Mouse (Mus musculus) hindbrain, embryonic 15.5 days (tissue): ENCODE data around the gene Chpf2. TPM values are rescaled to one million over a fixed set of nuclear protein-coding genes. Genes with fewer than 3 reads are reported as not detected.

ENCODE experiments used
- ATAC-seq: fragments of 200-750 bp; cut with Nextera tagmentation; 2 replicates; pipeline ENCODE4 v1.8.0; 2017; ENCODE audit warnings: low read depth, moderate number of reproducible peaks, moderate TSS enrichment; ENCODE audit not compliant: low FRiP score
- H3K27ac ChIP-seq: fragments of 300-500 bp; sonication (generic); replicated peaks from 2 replicates; pipeline ENCODE4 v1.5.1; 2015; ENCODE audit warnings: mild to moderate bottlenecking, inconsistent platforms
- H3K27me3 ChIP-seq: fragments of 300-500 bp; sonication (generic); 2 replicates; pipeline ENCODE4 v1.6.1; 2015; ENCODE audit warnings: control low read depth, inconsistent platforms
- H3K36me3 ChIP-seq: fragments of 300-500 bp; sonication (generic); 2 replicates; pipeline ENCODE4 v1.6.1; 2015; ENCODE audit warnings: control low read depth, inconsistent platforms
- H3K4me1 ChIP-seq: fragments of 300-500 bp; sonication (generic); replicated peaks from 2 replicates; pipeline ENCODE4 v1.6.1; 2015; ENCODE audit warnings: control low read depth, inconsistent platforms
- H3K4me2 ChIP-seq: fragments of 300-500 bp; sonication (generic); 2 replicates; pipeline ENCODE4 v1.6.1; 2015; ENCODE audit warnings: moderate library complexity, mild to moderate bottlenecking, inconsistent platforms
- H3K4me3 ChIP-seq: fragments of 300-500 bp; sonication (generic); 2 replicates; pipeline ENCODE4 v1.5.1; 2015; ENCODE audit warnings: mild to moderate bottlenecking, inconsistent platforms
- H3K9ac ChIP-seq: fragments of 300-500 bp; sonication (generic); 2 replicates; pipeline ENCODE4 v1.6.1; 2015; ENCODE audit warnings: inconsistent platforms
- H3K9me3 ChIP-seq: fragments of 300-500 bp; sonication (generic); 2 replicates; pipeline ENCODE4 v1.6.1; 2016; ENCODE audit warnings: control low read depth, inconsistent platforms
- WGBS: fragments of 180-500 bp; shearing (Covaris S2); methylation state at CpG from one replicate; pipeline ENCODE4 v1.1.7; 2015; 5-methylcytosine and 5-hydroxymethylcytosine counted together
- polyA plus RNA-seq: library from polyadenylated mRNA; unstranded; fragments of >200 nt; fragmentation: Nextera tagmentation; extraction: Ambion mirVana; gene quantifications from 2 replicates; pipeline ENCODE4 v1.2.1, GENCODE M21; 2015

The Chpf2 gene
- polyA plus RNA-seq, 1 experiment from 2014 or later: 18.7 TPM

DNA sequence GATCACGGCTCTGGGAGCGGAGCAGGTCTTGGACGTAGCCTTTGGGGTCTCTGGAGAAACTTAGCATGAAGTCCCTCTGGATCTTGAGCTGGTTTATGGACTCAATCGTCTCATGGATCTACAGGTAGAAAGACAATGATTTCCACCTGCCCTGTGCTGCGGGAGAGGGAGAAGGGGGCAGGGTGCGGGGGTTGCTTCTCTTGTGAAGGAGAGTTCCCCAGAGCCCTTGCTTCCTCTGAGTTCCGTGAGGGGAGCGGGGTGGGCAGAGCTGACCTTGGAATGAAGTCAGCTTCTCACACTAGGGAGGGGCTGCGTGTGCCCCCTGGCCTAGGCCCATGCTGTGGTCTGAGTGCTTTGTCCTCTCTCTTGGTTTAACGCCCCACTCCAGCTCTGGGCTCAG is 6.7 kb downstream of the Chpf2 start:
- 82% methylated on average over 10 of the region's 10 CpGs for WGBS
- peaks cover 47% of the 10 kb centered on the region for H3K4me1 ChIP-seq

DNA sequence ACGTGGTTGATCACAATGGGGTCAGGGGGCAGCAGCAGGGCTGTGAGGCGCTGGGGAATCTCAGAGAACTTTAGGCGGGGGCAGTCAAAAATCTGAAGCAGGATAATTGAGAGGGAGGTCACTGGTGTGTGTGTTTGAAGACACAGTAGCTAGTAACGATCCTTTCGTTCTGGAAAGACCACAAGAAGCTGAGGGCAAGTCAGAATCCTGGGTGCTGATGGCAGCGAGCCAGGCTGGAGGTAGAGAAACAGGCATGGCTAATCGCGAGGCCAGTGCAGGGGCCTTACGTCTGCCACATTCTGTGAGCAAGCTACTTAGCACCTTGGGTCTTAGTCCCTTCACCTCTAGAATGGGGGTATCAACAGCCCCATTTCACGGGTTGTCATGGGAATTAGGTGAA is 7.4 kb downstream of the Chpf2 start:
- no peak for ATAC-seq
- no peak overlapping the region for H3K4me3 ChIP-seq
- H3K9ac ChIP-seq: no peak overlapping the region
- H3K27me3 ChIP-seq: no peaks in the 10 kb centered on the region
- H3K9me3 ChIP-seq: no peaks in the 10 kb centered on the region
- no peak overlapping the region for H3K27ac ChIP-seq
- H3K4me2 ChIP-seq: no peak overlapping the region
- WGBS: 71% methylated on average over 10 of the region's 10 CpGs
- H3K36me3 ChIP-seq: peaks cover 40% of the 10 kb centered on the region
- peaks cover 47% of the 10 kb centered on the region for H3K4me1 ChIP-seq

More for the DNA sequence above, 6.7 kb downstream of the Chpf2 start:
- H3K36me3 ChIP-seq: peaks cover 40% of the 10 kb centered on the region
- no peaks in the 10 kb centered on the region for H3K27me3 ChIP-seq
- H3K4me3 ChIP-seq: no peak overlapping the region
- H3K4me2 ChIP-seq: no peak overlapping the region
- no peaks in the 10 kb centered on the region for H3K9me3 ChIP-seq
- H3K9ac ChIP-seq: no peak overlapping the region
- no peak for ATAC-seq
- H3K27ac ChIP-seq: no peak overlapping the region

DNA sequence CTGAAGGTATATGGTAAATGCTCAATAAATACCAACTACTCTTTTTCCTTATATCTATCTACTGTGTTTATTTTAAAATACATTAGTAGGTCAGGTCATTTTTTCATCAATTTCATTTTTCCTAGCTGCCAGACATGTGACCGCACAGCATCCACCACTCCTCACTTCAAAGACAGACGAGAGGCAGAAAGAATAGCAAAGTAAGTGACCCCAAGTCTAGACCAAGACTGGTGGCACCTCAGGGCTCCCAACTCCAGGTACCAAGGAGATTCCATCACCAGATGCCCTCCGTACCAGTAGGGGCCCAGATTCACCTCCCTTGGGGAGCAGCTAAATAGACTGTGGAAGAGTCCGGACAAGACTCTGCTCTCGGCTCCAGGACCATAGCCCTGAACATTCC is 7.8 kb downstream of the Chpf2 start:
- H3K4me1 ChIP-seq: peaks cover 51% of the 10 kb centered on the region
- no peak overlapping the region for H3K4me3 ChIP-seq
- no peaks in the 10 kb centered on the region for H3K9me3 ChIP-seq
- H3K36me3 ChIP-seq: peaks cover 40% of the 10 kb centered on the region
- no peak overlapping the region for H3K9ac ChIP-seq
- 94% methylated on average over 5 of the region's 5 CpGs for WGBS
- H3K27me3 ChIP-seq: no peaks in the 10 kb centered on the region
- ATAC-seq: no peak
- no peak overlapping the region for H3K27ac ChIP-seq
- H3K4me2 ChIP-seq: no peak overlapping the region

DNA sequence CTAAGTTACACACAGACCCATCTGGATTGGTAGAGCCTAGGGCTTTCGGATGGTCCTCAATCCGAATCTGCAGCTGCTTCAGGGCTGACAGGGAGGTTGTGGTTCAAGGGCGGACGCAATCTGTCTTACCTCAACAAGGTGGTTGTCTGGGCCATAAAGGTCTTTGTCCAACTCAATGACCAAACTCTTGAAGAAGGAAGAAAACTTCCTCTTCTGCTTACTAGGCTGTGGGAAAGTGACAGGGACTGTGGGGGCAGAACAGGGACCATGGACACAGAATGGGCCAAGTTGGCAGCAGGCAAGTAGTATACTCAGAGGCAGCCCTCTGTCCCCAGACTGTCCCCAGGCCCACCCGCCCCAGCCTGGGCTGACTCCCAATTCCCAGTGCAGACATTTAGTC is 8.7 kb downstream of the Chpf2 start:
- Histone ChIP-seq H3K4me1 (peaks cover 56% of the 10 kb centered on the region), H3K4me3 (no peak overlapping the region), H3K27me3 (no peaks in the 10 kb centered on the region), H3K9ac (no peak overlapping the region), H3K4me2 (0 out of 2 replicates have a peak overlapping the region, but pooled peaks have one; percentile 49), H3K9me3 (no peaks in the 10 kb centered on the region), H3K27ac (peak overlapping the region; percentile 83; the same call in 1 of the 2 replicates), H3K36me3 (peaks cover 40% of the 10 kb centered on the region)
- ATAC-seq: no peak
- WGBS: 89% methylated on average over 5 of the region's 5 CpGs

DNA sequence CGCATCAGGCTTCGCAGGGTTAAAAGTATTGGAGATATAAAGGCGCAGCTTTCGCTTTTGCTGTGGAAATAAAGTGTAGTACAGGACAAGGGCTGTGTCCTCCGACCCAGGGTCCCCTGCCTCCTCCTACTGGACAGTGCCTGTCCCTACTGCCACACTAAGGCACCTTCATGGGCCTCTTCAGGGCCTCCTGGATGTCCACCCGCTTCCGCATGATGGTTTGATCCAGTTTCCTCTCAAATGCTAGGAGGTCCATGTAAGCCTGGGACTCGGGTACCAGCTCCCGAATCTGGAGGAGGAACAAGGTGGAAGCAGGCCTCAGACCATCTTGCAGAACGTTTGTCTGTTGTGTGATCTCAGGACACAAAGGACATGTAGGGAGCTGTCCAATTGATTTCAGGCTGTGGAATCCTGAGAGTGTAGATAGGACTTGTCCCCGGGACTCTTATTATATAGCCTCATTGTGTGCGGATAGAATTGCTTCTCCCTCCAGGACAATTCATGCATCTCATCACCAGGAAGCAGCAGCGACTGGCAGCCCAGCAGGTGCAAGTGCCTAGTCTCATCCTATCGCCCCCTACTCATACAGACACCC is 9.3 kb downstream of the Chpf2 start:
- H3K27me3 ChIP-seq: no peaks in the 10 kb centered on the region
- H3K4me3 ChIP-seq: no peak overlapping the region
- H3K9ac ChIP-seq: 0 out of 2 replicates have a peak overlapping the region, but pooled peaks have one; percentile 35
- H3K27ac ChIP-seq: peak overlapping the region; percentile 83
- ATAC-seq: no peak
- H3K4me2 ChIP-seq: peak overlapping the region; percentile 49
- H3K36me3 ChIP-seq: peaks cover 40% of the 10 kb centered on the region
- H3K4me1 ChIP-seq: peaks cover 63% of the 10 kb centered on the region
- H3K9me3 ChIP-seq: no peaks in the 10 kb centered on the region
- WGBS: 47% methylated on average over 14 of the region's 14 CpGs

DNA sequence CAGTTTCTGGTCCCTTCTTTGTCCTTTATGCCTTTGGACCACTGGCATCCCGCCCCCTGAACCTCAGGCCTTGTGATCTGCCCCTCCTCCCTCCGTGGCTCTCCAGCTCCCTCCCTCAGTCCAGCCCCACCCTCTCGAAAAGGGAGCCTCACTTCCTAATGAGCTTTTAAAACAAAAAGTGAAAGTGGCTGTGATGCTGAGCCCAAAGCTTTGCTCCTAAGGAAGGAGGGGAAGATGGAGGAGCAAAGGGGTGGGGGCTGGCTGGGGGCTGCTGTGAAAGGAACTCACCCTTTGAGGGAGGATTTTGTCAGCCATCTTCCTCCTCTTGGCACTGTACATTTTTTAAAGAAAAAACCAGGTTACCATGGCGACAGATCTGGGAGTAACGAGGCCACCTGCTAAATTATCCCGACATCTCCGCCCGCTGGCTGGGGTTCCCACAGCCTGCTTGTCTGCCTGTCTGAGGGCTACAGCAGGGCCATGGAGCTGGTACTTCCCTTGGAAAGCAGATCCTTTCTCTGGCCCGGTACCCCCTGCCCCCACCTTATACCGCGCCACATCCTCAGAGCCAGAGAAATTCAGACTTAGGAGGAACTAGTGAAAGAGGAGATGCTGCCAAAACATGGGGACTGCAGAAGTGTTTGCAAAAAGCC is 10.1 kb downstream of the Chpf2 start:
- peak overlapping the region; percentile 83 for H3K27ac ChIP-seq
- H3K27me3 ChIP-seq: no peaks in the 10 kb centered on the region
- WGBS: 13% methylated on average over 11 of the region's 11 CpGs
- no peaks in the 10 kb centered on the region for H3K9me3 ChIP-seq
- peak overlapping the region; percentile 25 for H3K4me3 ChIP-seq
- H3K36me3 ChIP-seq: peaks cover 37% of the 10 kb centered on the region
- peak; percentile 16 for ATAC-seq
- H3K4me2 ChIP-seq: peak overlapping the region; percentile 49
- peak overlapping the region; percentile 35 for H3K9ac ChIP-seq
- H3K4me1 ChIP-seq: peaks cover 63% of the 10 kb centered on the region

DNA sequence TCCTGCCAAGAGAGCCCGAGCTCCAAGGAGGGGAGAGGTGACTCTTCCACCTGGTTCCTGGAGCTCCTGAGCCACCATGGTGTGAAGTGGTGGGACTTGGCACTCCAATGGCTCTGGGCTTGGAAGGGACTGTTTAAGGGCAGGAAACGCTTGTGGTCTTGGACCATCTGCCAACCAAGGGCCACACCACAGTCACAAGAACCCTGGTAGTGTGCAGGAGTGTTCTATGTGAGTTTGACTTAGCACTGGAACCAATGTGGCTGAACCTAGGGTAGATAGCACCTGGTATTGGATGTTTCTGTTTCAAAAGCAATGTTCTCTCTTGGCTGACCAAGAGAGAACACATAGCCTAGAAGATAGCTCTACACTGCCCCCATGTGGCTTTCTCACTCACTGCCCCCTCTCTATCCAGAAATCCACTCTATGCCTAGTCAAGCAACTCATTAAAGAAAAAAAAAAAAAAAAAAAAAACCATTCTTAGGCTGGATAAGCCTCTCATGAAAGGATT is 10.7 kb downstream of the Chpf2 start:
- ATAC-seq: peak; percentile 21; the same call in 1 of the 2 replicates
- WGBS: 40% methylated on average over 2 of the region's 2 CpGs
- Histone ChIP-seq H3K27ac (peak overlapping the region; percentile 83), H3K4me2 (peak overlapping the region; percentile 49), H3K4me3 (peak overlapping the region; percentile 25), H3K27me3 (no peaks in the 10 kb centered on the region), H3K9me3 (no peaks in the 10 kb centered on the region), H3K4me1 (peaks cover 66% of the 10 kb centered on the region), H3K9ac (peak overlapping the region; percentile 35), H3K36me3 (peaks cover 35% of the 10 kb centered on the region)

DNA sequence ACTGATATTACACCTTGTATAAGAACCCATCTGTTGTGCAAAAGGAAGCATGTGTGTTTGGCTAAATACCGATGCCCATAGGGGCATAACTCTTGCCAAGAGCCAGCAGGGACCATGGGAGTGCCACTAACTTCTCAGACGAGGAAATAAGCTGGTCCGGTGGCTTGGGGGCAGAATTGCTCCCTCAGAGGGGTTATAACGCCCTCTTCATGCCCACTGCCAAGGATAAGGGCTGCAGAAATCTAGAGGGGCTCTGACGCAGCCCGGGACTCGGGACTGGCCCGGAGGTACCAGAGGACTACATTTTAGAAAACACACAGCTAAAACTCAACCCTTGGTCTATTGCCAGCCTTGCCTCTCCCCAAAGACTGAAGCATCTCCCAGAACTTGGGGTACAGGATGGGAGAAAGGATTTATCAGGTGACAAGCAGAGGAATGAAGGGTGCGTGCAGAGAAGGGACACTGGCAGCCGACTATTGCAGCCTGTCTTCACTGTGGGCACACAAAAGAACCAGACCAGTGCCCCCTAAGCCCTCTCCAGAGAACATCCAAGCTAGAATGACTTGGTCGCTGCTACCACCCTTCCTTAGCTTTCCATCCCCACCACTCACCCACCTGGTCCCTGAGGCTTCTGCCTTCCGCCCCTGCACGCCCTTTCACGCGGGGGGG is 11.5 kb downstream of the Chpf2 start:
- ATAC-seq: no peak
- no peaks in the 10 kb centered on the region for H3K9me3 ChIP-seq
- H3K9ac ChIP-seq: peak overlapping the region; percentile 71
- 18% methylated on average over 15 of the region's 15 CpGs for WGBS
- peak overlapping the region; percentile 65 for H3K27ac ChIP-seq
- H3K4me3 ChIP-seq: peak overlapping the region; percentile 48
- H3K4me2 ChIP-seq: peak overlapping the region; percentile 86
- H3K4me1 ChIP-seq: peaks cover 74% of the 10 kb centered on the region
- H3K36me3 ChIP-seq: peaks cover 28% of the 10 kb centered on the region
- H3K27me3 ChIP-seq: no peaks in the 10 kb centered on the region

DNA sequence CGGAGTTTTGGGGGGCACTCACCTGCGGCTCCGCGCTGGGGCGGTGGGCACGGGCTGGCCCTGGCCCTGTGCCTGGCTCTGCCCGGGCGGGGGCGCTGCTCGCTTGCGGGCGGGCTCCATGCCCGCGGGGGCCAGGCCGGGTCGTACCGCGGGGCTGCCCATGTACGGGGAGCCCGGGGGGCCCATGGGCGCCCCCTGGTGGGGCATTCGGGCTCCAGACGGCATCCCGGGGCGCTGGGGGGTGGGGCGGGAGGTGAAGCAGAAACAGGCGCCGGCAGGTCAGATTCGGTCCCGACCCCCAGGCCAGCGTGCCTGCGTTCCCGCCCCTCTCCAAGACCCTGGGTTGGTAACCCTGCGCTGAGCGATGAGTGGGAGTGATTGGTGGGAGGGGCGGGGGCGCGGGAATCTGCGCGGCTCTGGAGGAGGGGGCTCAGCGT is 12.0 kb downstream of the Chpf2 start:
- H3K36me3 ChIP-seq: peaks cover 22% of the 10 kb centered on the region
- no peaks in the 10 kb centered on the region for H3K9me3 ChIP-seq
- peaks cover 79% of the 10 kb centered on the region for H3K4me1 ChIP-seq
- ATAC-seq: peak; percentile 7
- H3K4me3 ChIP-seq: peak overlapping the region; percentile 48
- H3K27me3 ChIP-seq: no peaks in the 10 kb centered on the region
- peak overlapping the region; percentile 86 for H3K4me2 ChIP-seq
- peak overlapping the region; percentile 71 for H3K9ac ChIP-seq
- WGBS: under 1% methylated on average over 38 of the region's 41 CpGs
- peak overlapping the region; percentile 65 for H3K27ac ChIP-seq

DNA sequence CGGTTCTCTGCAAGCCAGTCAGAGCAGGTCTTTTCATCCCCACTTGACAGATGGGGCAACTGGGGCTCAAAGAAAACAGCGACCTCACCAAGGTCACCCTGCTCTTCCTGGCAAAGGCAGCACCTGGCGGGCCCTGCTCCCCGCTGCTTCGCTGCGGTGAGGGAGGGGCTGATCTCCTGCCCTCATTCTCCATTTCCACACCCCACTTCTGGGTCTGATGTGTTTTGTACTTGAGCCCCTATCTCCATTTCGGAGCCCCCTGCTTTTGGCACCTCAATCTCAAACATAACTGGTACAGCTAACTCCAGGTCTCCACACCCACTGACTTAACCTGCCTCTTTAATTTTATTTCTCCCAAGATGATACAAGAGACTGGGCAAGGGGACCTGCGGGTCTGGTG is 12.6 kb downstream of the Chpf2 start:
- no peaks in the 10 kb centered on the region for H3K9me3 ChIP-seq
- peak overlapping the region; percentile 65 for H3K27ac ChIP-seq
- peak overlapping the region; percentile 48 for H3K4me3 ChIP-seq
- 11% methylated on average over 8 of the region's 8 CpGs for WGBS
- peak overlapping the region; percentile 86 for H3K4me2 ChIP-seq
- peaks cover 85% of the 10 kb centered on the region for H3K4me1 ChIP-seq
- H3K9ac ChIP-seq: 0 out of 2 replicates have a peak overlapping the region, but pooled peaks have one; percentile 71
- peaks cover 17% of the 10 kb centered on the region for H3K36me3 ChIP-seq
- no peaks in the 10 kb centered on the region for H3K27me3 ChIP-seq
- no peak for ATAC-seq

DNA sequence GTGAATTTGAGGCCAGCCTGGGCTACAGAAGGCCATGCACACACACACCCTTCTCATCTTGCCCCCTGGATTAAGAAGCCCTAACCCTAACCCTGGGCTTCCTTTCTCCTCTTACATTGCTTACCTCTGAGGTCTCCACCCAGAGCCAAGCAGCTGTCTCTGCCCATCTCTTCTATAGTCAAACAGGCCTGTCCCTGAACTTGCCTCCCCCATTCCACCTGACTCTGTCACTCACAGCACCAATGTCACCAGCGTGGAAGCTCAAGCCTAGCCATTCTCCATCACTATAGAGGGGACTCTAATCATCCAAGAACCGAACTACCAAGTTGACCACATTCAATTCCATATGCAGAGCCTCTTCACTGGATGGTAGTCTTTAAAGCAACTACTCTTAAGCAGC is 13.7 kb downstream of the Chpf2 start:
- H3K4me2 ChIP-seq: peak overlapping the region; percentile 97
- H3K9me3 ChIP-seq: no peaks in the 10 kb centered on the region
- H3K27ac ChIP-seq: no peak overlapping the region
- peaks cover 6% of the 10 kb centered on the region; the same call in 1 of the 2 replicates for H3K36me3 ChIP-seq
- no peak overlapping the region for H3K9ac ChIP-seq
- WGBS: 73% methylated on average over 2 of the region's 2 CpGs
- peaks cover 93% of the 10 kb centered on the region for H3K4me1 ChIP-seq
- ATAC-seq: no peak
- H3K27me3 ChIP-seq: no peaks in the 10 kb centered on the region
- H3K4me3 ChIP-seq: peak overlapping the region; percentile 59
